Mouse (Mus musculus): ENCODE results near the gene Gm765.

GRCm38 (mm10) chr6:98311659-98312058, 30.9 kb downstream of the Gm765 start:
- no peak for TF ChIP-seq POLR2A (IDR thresholded peaks at IDR 0.05; ENCODE audit: insufficient read depth, low read depth, low read length)
- no peak for TF ChIP-seq CTCF (IDR thresholded peaks at IDR 0.05)
- TF ChIP-seq EP300 (IDR thresholded peaks at IDR 0.05; ENCODE audit: insufficient read depth, low read depth, low read length), result no peak

Data from heart, adult 2 months (tissue).